Mouse (Mus musculus) cortical plate, adult 2 months (tissue): ENCODE measurements at regions not wholly inside any gene's neighbourhood (a gene's known extent, or its start where the extent isn't known, plus 50 kb on each side); places are given as distances from the start of the nearest gene placed in this dataset.

Experiments
- CTCF ChIP-seq: fragments of 200-500 bp; IDR thresholded peaks from 2 replicates; pipeline ENCODE4 v1.5.1; 2011; ENCODE audit warnings: mild to moderate bottlenecking, control low read depth, low read length; ENCODE audit not compliant: insufficient read depth; ENCODE audit errors: extremely low read depth
- POLR2A ChIP-seq: fragments of 200-500 bp; IDR thresholded peaks from 2 replicates; pipeline ENCODE4 v1.6.1; 2011; ENCODE audit warnings: mild to moderate bottlenecking, low read length, control low read depth; ENCODE audit not compliant: insufficient read depth; ENCODE audit errors: extremely low read depth

- TF ChIP-seq CTCF (no peak), POLR2A (no peak)
Measured at GRCm38 (mm10) chr19:56235040-56235439, 51.9 kb upstream of the Habp2 start.
